Mouse (Mus musculus) liver, postnatal 0 days (tissue): ENCODE results near the gene Wdfy1. TPM values are rescaled to one million over a fixed set of nuclear protein-coding genes. Genes with fewer than 3 reads are reported as not detected.

ENCODE experiments used
- ATAC-seq: fragments of 200-750 bp; cut with Nextera tagmentation; 2 replicates; pipeline ENCODE4 v1.8.0; 2017; ENCODE audit warnings: mild to moderate bottlenecking, moderate library complexity
- DNase-seq: peaks from one replicate; pipeline ENCODE4 v3.0.0-alpha.2; 2016
- H3K27ac ChIP-seq: fragments of 300-500 bp; sonication (generic); 2 replicates; pipeline ENCODE4 v1.5.1; 2014; ENCODE audit warnings: antibody characterized with exemption, moderate library complexity, mild to moderate bottlenecking, low read depth
- H3K27me3 ChIP-seq: fragments of 300-500 bp; sonication (generic); 2 replicates; pipeline ENCODE4 v1.6.1; 2014; ENCODE audit warnings: low read length, control low read depth, mixed read lengths; ENCODE audit not compliant: insufficient read depth
- H3K36me3 ChIP-seq: fragments of 300-500 bp; sonication (generic); replicated peaks from 2 replicates; pipeline ENCODE4 v1.6.1; 2014; ENCODE audit warnings: mild to moderate bottlenecking, control low read depth, low read length, moderate library complexity, mixed read lengths; ENCODE audit not compliant: insufficient read depth
- H3K4me1 ChIP-seq: fragments of 300-500 bp; sonication (generic); 2 replicates; pipeline ENCODE4 v1.6.1; 2014; ENCODE audit warnings: antibody characterized with exemption, mild to moderate bottlenecking, control low read depth; ENCODE audit not compliant: insufficient read depth
- H3K4me2 ChIP-seq: fragments of 300-500 bp; sonication (generic); 2 replicates; pipeline ENCODE4 v1.6.1; 2014; ENCODE audit warnings: low read depth, mild to moderate bottlenecking, low read length, moderate library complexity, mixed read lengths
- H3K4me3 ChIP-seq: fragments of 300-500 bp; sonication (generic); 2 replicates; pipeline ENCODE4 v1.5.1; 2014; ENCODE audit warnings: low read depth, low read length
- H3K9ac ChIP-seq: fragments of 300-500 bp; sonication (generic); replicated peaks from 2 replicates; pipeline ENCODE4 v1.6.1; 2014; ENCODE audit warnings: mild to moderate bottlenecking, moderate library complexity
- H3K9me3 ChIP-seq: fragments of 300-500 bp; sonication (generic); 2 replicates; pipeline ENCODE4 v1.6.1; 2016; ENCODE audit warnings: mild to moderate bottlenecking, control low read depth, low read length, mixed read lengths
- CTCF ChIP-seq: sonication (generic); IDR thresholded peaks from 2 replicates; pipeline ENCODE4 v1.5.1; 2016; ENCODE audit warnings: antibody characterized with exemption, low read depth
- EP300 ChIP-seq: IDR thresholded peaks from 2 replicates; pipeline ENCODE4 v1.6.1; 2016; ENCODE audit warnings: antibody characterized with exemption, low read depth, mild to moderate bottlenecking
- WGBS: fragments of 180-500 bp; shearing (Covaris S2); extraction: QIAGEN DNeasy Blood & Tissue Kit; methylation state at CpG from one replicate; pipeline ENCODE4 v1.1.7; 2014; ENCODE audit not compliant: insufficient replicate concordance; 5-methylcytosine and 5-hydroxymethylcytosine counted together
- polyA plus RNA-seq: library from polyadenylated mRNA; unstranded; fragments of >200 nt; fragmentation: Nextera tagmentation; extraction: Ambion mirVana; gene quantifications from 2 replicates; pipeline ENCODE4 v1.2.1, GENCODE M21; 2015

Gene Wdfy1
- polyA plus RNA-seq, 1 experiment from 2014 or later = 15.7 TPM

- no peaks in the 10 kb centered on the region for H3K27me3 ChIP-seq
- H3K4me2 ChIP-seq = no peak overlapping the region
- H3K36me3 ChIP-seq = no peaks in the 10 kb centered on the region
- TF ChIP-seq EP300 (no peak), CTCF (no peak)
- 81% methylated on average over 3 of the region's 3 CpGs for WGBS
- H3K27ac ChIP-seq = no peak overlapping the region
- ATAC-seq (peak; percentile 60), DNase-seq (peak; percentile 20)
- no peak overlapping the region for H3K4me3 ChIP-seq
- H3K9ac ChIP-seq = no peak overlapping the region
- no peaks in the 10 kb centered on the region for H3K9me3 ChIP-seq
- no peaks in the 10 kb centered on the region; the same call in 1 of the 2 replicates for H3K4me1 ChIP-seq
Measured at GRCm38 (mm10) chr1:79680777-79681176, 95.2 kb downstream of the Wdfy1 start.

GRCm38 (mm10) chr1:79678117-79678684 lies 97.7 kb downstream of the Wdfy1 start:
- Histone ChIP-seq H3K36me3 (no peaks in the 10 kb centered on the region), H3K4me2 (no peak overlapping the region), H3K4me3 (no peak overlapping the region), H3K4me1 (no peaks in the 10 kb centered on the region; the same call in 1 of the 2 replicates), H3K9ac (no peak overlapping the region), H3K9me3 (no peaks in the 10 kb centered on the region), H3K27me3 (peaks cover 3% of the 10 kb centered on the region; the same call in 1 of the 2 replicates), H3K27ac (no peak overlapping the region)
- no peak for ATAC-seq
- 60% methylated on average over 8 of the region's 8 CpGs for WGBS
- no peak for DNase-seq
- TF ChIP-seq CTCF (no peak), EP300 (no peak)

DNA sequence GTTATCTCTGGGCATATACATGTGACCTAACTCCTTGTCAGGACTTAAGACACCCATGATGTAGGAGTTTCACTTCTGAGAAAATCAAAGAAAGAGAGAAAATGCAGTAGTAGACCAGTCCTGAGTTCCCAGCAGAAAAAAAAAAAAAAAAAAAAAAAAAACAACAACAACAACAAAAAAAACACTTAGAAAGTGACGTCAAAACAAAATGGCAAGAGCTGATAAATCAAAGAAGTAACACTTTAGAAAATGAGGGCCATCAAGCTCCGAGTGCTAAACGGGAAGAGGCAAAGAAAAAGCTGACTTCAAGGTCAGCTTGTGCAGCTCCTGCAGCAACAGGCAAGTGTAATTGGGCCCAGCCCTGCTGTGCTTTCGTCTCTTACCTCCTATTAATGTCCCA lies 100.2 kb downstream of the Wdfy1 start:
- no peak overlapping the region for H3K4me2 ChIP-seq
- H3K36me3 ChIP-seq = no peaks in the 10 kb centered on the region
- TF ChIP-seq CTCF = no peak
- TF ChIP-seq EP300 = no peak
- DNase-seq (no peak), ATAC-seq (no peak)
- H3K27me3 ChIP-seq = peaks cover 7% of the 10 kb centered on the region; the same call in 1 of the 2 replicates
- no peak overlapping the region for H3K4me3 ChIP-seq
- peaks cover 6% of the 10 kb centered on the region for H3K4me1 ChIP-seq
- H3K27ac ChIP-seq = no peak overlapping the region
- 56% methylated on average over 4 of the region's 4 CpGs for WGBS
- no peaks in the 10 kb centered on the region for H3K9me3 ChIP-seq
- no peak overlapping the region for H3K9ac ChIP-seq

DNA sequence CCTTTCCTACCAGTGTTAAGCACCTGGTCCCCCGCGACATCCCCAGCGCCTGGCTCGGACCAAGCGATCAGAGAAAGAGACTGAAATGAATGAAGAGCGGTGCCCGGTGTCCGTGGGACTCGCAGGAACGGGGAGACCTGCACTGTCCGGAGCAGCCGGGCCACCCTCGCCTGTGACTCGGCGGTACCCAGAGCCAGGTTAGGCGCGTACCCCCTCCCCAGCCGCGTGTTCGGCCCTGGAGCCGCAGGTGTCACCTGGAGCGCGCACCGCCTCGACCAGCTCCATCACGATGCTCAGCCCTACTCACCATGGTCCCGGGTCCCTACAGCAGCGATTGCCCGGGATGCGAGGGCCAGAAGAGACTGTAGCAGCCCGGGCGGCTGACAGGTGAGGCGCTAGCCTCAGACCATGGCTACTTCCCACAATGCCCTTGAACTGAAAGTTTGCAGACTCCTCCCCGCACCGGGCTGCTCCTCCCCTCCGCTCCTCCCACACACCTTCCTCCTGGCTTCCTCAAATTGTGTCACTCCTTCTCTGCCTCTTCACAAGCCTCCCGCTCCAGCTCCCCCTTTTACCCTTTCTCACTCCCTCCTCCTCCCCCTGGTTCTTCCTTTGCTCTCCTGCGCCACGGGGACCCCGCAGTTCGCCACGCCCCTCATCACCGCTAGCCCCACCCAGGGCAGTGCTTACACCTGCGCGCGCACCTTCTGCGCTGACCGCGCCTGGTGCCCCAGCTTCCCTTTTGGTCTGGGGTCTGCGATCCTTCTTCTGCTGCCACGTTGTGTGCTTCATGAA lies 104.2 kb downstream of the Wdfy1 start, which contains the start of gene Ap1s3:
Gene Ap1s3 (minus strand): TSS at position 430 of the 795 bp plus-strand sequence.
- Histone ChIP-seq H3K27ac (peak within 1 kb of the TSS; percentile 36; the same call in 1 of the 2 replicates), H3K36me3 (no peaks in the 10 kb centered on the region), H3K4me2 (peak within 1 kb of the TSS; percentile 88), H3K9me3 (no peaks in the 10 kb centered on the region), H3K27me3 (peaks cover 7% of the 10 kb centered on the region; the same call in 1 of the 2 replicates), H3K4me1 (peaks cover 8% of the 10 kb centered on the region; the same call in 1 of the 2 replicates), H3K4me3 (peak within 1 kb of the TSS; percentile 65), H3K9ac (peak within 1 kb of the TSS; percentile 61)
- no peak for TF ChIP-seq CTCF
- TF ChIP-seq EP300 = no peak
- under 1% methylated on average over 50 of the region's 51 CpGs for WGBS
- ATAC-seq (peak; percentile 95), DNase-seq (peak; percentile 80)

GRCm38 (mm10) chr1:79671196-79671542 lies 104.8 kb downstream of the Wdfy1 start:
- Histone ChIP-seq H3K36me3 (no peaks in the 10 kb centered on the region), H3K27ac (no peak overlapping the region), H3K4me1 (peaks cover 8% of the 10 kb centered on the region; the same call in 1 of the 2 replicates), H3K9ac (peak overlapping the region; percentile 61), H3K4me3 (peak overlapping the region; percentile 65), H3K9me3 (no peaks in the 10 kb centered on the region), H3K27me3 (peaks cover 7% of the 10 kb centered on the region; the same call in 1 of the 2 replicates), H3K4me2 (peak overlapping the region; percentile 88)
- WGBS = under 1% methylated on average over 11 of the region's 11 CpGs
- ATAC-seq (no peak), DNase-seq (peak; percentile 27)
- no peak for TF ChIP-seq EP300
- no peak for TF ChIP-seq CTCF

- Histone ChIP-seq H3K9ac (no peak overlapping the region), H3K4me2 (no peak overlapping the region), H3K36me3 (no peaks in the 10 kb centered on the region), H3K27me3 (peaks cover 7% of the 10 kb centered on the region; the same call in 1 of the 2 replicates), H3K9me3 (no peaks in the 10 kb centered on the region), H3K4me1 (peaks cover 8% of the 10 kb centered on the region; the same call in 1 of the 2 replicates), H3K27ac (no peak overlapping the region), H3K4me3 (no peak overlapping the region)
- TF ChIP-seq CTCF = no peak
- no peak for TF ChIP-seq EP300
- DNase-seq (no peak), ATAC-seq (no peak)
- 57% methylated on average over 9 of the region's 9 CpGs for WGBS
Measured at GRCm38 (mm10) chr1:79669419-79669974, 106.4 kb downstream of the Wdfy1 start.
